Mouse (Mus musculus) left cerebral cortex, postnatal 4 days (tissue): ENCODE measurements at regions not wholly inside any gene's neighbourhood (a gene's known extent, or its start where the extent isn't known, plus 50 kb on each side); places are given as distances from the start of the nearest gene placed in this dataset.
A peak's percentile ranks its signal among the peaks of the same experiment; 100 is the strongest.

Source experiments
- DNase-seq: peaks from one replicate; pipeline ENCODE4 v3.0.0-alpha.2; 2022
- intact Hi-C: fragments of 180-260 bp; cut with DNase I; formaldehyde crosslinking; loops from one replicate; pipeline ENCODE4 v1.15.1; 2025

- intact Hi-C loops = loop anchor here (10.0 kb wide), 1 partner anchor 511 kb away; no protein-coding TSS in a partner anchor
- no peak for DNase-seq
Measured at GRCm38 (mm10) chr1:77943633-77944326, 253.2 kb downstream of the Pax3 start.

GRCm38 (mm10) chr1:77943101-77943500, 253.8 kb downstream of the Pax3 start:
- peak; percentile 31 for DNase-seq
- intact Hi-C loops = loop anchor here (10.0 kb wide), 1 partner anchor 512 kb away; no protein-coding TSS in a partner anchor

GRCm38 (mm10) chr1:77933095-77933766, 263.7 kb downstream of the Pax3 start:
- intact Hi-C loops = no loop called here
- DNase-seq = no peak

GRCm38 (mm10) chr1:77932226-77932625, 264.7 kb downstream of the Pax3 start:
- intact Hi-C loops = no loop called here
- no peak for DNase-seq

GRCm38 (mm10) chr1:77930661-77931060, 266.3 kb downstream of the Pax3 start:
- intact Hi-C loops = no loop called here
- DNase-seq = peak; percentile 18

- DNase-seq = no peak
- intact Hi-C loops = no loop called here
Measured at GRCm38 (mm10) chr1:77929552-77929951, 267.4 kb downstream of the Pax3 start.

- intact Hi-C loops = no loop called here
- DNase-seq = no peak
Measured at GRCm38 (mm10) chr1:77926146-77926545, 270.8 kb downstream of the Pax3 start.

- intact Hi-C loops = loop anchor here (5.0 to 10.0 kb wide), 2 partner anchors 379 to 1971 kb away; partner anchors contain the start of gene Epha4
- DNase-seq = peak; percentile 19
Measured at GRCm38 (mm10) chr1:77896226-77896625, 300.7 kb downstream of the Pax3 start.

- no peak for DNase-seq
- intact Hi-C loops = no loop called here
Measured at GRCm38 (mm10) chr1:77879026-77879425, 317.9 kb downstream of the Pax3 start.

GRCm38 (mm10) chr1:77870125-77870524, 326.8 kb downstream of the Pax3 start:
- intact Hi-C loops = no loop called here
- DNase-seq = no peak

GRCm38 (mm10) chr1:77869174-77869573, 327.8 kb downstream of the Pax3 start:
- intact Hi-C loops = no loop called here
- DNase-seq = no peak

- intact Hi-C loops = no loop called here
Measured at GRCm38 (mm10) chr1:77859931-77860330, 337.0 kb downstream of the Pax3 start.

GRCm38 (mm10) chr1:77854366-77854765, 339.5 kb upstream of the Epha4 start:
- DNase-seq = no peak
- intact Hi-C loops = no loop called here

More at GRCm38 (mm10) chr1:77859931-77860330, 337.0 kb downstream of the Pax3 start:
- no peak for DNase-seq

GRCm38 (mm10) chr1:77847766-77848615, 333.1 kb upstream of the Epha4 start:
- DNase-seq = peak; percentile 4
- intact Hi-C loops = no loop called here

- intact Hi-C loops = no loop called here
- peak; percentile 75 for DNase-seq
Measured at GRCm38 (mm10) chr1:77846039-77846727, 331.3 kb upstream of the Epha4 start.

- no peak for DNase-seq
- intact Hi-C loops = no loop called here
Measured at GRCm38 (mm10) chr1:77840672-77841071, 325.8 kb upstream of the Epha4 start.

- intact Hi-C loops = no loop called here
- DNase-seq = no peak
Measured at GRCm38 (mm10) chr1:77832174-77832573, 317.3 kb upstream of the Epha4 start.

- intact Hi-C loops = no loop called here
- DNase-seq = no peak
Measured at GRCm38 (mm10) chr1:77824716-77825387, 310.0 kb upstream of the Epha4 start.

- intact Hi-C loops = no loop called here
Measured at GRCm38 (mm10) chr1:77823801-77824687, 309.2 kb upstream of the Epha4 start.

More at GRCm38 (mm10) chr1:77823801-77824687, 309.2 kb upstream of the Epha4 start:
- peak; percentile 16 for DNase-seq
